Mouse (Mus musculus): ENCODE results near the gene Gadd45gip1.

Gadd45gip1 gene

GRCm38 (mm10) chr8:84847684-84848435, 16.5 kb downstream of the Gadd45gip1 start:
- DNase-seq (ENCODE audit: low spot score in 2 of 2) = peak in 1 of 2 experiments; percentile 26

DNA sequence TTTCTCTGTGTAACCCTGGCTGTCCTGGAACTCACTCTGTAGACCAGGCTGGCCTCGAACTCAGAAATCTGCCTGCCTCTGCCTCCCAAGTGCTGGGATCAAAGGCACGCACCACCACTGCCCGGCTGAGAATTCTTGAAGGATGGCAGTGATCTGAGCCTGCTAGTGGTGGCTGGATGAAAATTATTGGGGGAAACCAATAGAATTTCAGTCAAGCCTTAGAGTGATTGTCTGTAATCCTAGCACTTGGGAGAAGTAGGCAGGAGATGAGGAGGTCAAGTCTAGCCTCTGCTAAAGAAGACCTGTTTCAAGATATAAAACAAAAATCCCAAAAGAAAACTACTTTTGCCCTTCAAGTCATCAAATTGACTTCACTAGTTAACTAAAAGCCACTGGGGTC, 25.1 kb downstream of the Gadd45gip1 start:
- no peak for DNase-seq (ENCODE audit: low spot score in 2 of 2)

DNA sequence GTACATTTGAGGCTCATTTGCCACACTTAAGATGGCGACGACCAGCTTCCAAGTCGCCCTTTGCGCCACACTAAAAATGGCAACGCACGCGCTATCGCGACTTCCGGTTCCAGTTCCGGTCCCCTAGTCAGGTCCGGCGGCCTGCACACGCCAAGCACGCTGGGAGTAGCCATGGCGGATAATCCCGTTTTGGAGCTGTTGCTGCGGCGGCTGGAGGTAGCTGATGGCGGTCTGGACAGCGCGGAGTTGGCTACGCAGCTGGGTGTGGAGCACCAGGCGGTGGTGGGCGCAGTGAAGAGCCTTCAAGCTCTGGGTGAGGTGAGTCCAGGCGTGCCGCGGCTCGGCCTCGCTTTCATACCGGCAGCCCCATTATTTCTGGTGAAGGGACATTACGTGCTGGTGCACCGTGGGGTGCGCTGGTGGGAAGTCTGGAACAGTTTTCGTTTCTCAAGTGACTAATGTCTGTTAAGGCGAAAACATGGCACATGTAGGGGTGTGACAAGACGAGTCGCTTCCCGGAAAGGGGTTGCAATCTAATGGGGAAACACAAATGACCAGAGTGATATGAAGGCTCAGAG, 25.6 kb downstream of the Gadd45gip1 start, which contains the start of gene Farsa:
Gene Farsa (plus strand): TSS at position 126 of the 578 bp plus-strand sequence.
- peak; percentile 82 to 90 for DNase-seq (ENCODE audit: low spot score in 2 of 2)

- DNase-seq (ENCODE audit: low spot score in 2 of 2) = peak; percentile 57 to 66
Observed at GRCm38 (mm10) chr8:84871376-84872308, 40.3 kb downstream of the Gadd45gip1 start, which contains the start of gene Syce2. Gene Syce2, plus strand, starts transcription at chr8:84872111.

DNA sequence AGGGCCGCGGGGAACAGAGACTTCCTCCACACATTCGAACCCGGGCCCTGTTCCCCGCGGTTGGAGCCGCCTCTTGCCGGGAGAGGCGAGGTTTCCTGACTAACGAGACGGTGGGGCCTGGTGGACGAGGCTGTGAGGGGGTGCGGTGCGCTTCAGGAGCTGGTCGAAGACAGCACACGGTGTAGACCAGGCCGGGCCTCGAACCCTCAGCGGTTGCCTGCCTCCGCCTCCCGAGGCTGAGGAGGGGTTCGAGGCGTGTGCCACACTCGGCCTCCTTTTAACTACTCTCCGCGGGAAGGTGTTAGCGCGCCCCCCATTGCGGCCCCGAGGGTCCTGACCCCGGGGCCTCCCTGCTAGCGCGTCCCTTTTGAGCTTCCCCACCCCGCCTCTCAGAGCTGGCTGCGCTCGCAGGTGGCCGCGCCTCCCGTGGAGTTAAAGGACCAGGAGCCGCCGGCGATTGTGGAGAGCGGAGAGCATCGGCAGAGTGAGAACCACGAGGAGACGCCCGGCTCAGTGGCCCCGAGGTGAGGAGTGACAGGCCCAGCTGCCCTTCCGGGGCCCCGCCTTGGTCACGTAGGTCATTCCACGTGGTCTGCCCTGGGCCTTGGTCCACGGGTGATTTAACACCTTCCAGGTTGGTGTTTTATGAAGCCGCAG, 41.1 kb downstream of the Gadd45gip1 start:
- DNase-seq (ENCODE audit: low spot score in 2 of 2) = peak in 1 of 2 experiments; percentile 29

GRCm38 (mm10) chr8:84873016-84873415, 41.7 kb downstream of the Gadd45gip1 start:
- no peak for DNase-seq (ENCODE audit: low spot score in 2 of 2)

DNA sequence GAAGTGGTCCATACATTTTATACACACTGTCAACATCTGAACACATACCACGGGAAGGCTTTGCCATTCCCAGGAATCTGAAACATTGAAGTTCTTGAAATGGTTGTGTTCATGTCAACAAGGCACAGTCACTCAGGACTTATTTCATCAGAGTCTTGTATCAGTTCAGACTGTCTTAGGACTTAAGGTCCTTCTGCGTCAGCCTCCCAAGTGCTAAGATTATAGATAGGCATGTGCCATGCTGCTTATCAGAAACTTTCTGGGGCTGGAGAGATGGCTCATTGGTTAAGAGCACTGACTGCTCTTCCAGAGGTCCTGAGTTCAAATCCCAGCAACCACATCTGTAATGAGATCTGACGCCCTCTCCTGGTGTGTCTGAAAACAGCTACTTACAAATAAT, 43.0 kb downstream of the Gadd45gip1 start:
- DNase-seq (ENCODE audit: low spot score in 2 of 2) = no peak

GRCm38 (mm10) chr8:84877297-84878035, 46.1 kb downstream of the Gadd45gip1 start:
- DNase-seq (ENCODE audit: low spot score in 2 of 2) = no peak

DNA sequence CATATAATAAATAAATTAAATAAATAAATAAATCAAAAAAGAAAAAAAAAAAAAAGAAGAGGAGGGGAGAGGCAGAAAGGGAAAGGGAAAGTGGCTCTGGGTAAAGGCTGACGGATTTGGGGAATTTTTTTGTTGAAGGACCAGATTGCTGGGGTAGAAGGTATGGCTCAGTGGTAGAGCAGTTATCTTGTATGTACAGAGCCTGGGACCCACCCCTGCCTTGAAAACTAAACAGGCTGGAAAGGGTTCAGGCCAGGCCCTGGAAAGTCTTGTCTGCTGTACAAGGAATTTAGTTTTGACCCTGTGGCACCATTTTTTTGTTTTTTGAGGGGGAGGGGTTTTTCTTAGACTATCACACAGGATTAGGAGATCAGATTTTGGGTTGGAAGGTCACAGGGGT, 47.6 kb downstream of the Gadd45gip1 start:
- DNase-seq (ENCODE audit: low spot score in 2 of 2) = no peak

GRCm38 (mm10) chr8:84884728-84885127, 53.4 kb downstream of the Gadd45gip1 start:
- DNase-seq (ENCODE audit: low spot score in 2 of 2) = no peak
